Comparison of ENCODE assay signal across 13 mouse cellular contexts in the genomic region with DNA sequence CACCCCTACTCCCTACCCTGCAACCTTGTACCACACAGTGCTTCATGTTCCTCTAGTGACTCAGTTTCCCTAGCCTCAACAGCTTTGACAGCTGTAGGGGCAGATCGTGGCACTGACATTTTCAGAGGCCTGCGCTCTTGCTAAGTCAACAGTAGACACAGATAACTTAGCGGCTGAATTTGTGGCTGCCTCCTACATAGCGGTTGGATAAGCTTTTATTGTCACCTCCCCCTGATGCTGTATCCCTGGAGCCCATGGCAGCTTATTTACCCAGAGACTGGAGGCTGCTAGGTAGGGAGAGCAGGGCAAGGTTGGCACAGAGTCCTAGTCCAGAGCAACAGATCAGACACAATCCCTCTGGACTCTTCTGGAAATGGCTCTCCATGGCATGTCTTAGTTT. TPM values are rescaled to one million over a fixed set of nuclear protein-coding genes. Genes with fewer than 3 reads are reported as not detected.
"Had no signal": no experiment of that assay in that cellular context is flagged by ENCODE, and none has a peak within 500 bp of the region (broad histone marks: within the 10 kb centered on the region; RNA-seq: fewer than 3 reads in every experiment).

No protein-coding gene starts in this region.

- DNase-seq: retina, postnatal 1 day; right cerebral cortex, adult 18-20 months; right cerebral cortex, postnatal 14 days; right cerebral cortex, postnatal 25 days; right cerebral cortex, postnatal 4 days; spleen, adult 18-20 months; thymus, adult 18-20 months; thymus, adult 2 months; thymus, postnatal 14 days; thymus, postnatal 25 days; thymus, postnatal 36 days; thymus, postnatal 4 days had no signal

RNA-seq across cellular contexts. Expression of a gene that starts 19.0 kb away (rescaled TPM):
- total RNA-seq: neutrophil, adult 5-6 weeks had no signal
